Mouse (Mus musculus) urinary bladder, postnatal 36 days (tissue): ENCODE measurements around the gene Sectm1a.
"Not testable (repeated sequence)": the region's sequence is repeated elsewhere in the genome, so short reads cannot be mapped to it uniquely, and the experiment has no call there.

Source experiments
- DNase-seq, 2 experiments: peaks; one replicate each; pipeline ENCODE4 v3.0.0; 2022; ENCODE audit warnings: low spot score in 2 of 2, mixed read lengths in 1 of 2

The Sectm1a gene

GRCm38 (mm10) chr11:121047826-121048399 is 33.1 kb downstream of the Sectm1a start:
- DNase-seq = no peak

DNA sequence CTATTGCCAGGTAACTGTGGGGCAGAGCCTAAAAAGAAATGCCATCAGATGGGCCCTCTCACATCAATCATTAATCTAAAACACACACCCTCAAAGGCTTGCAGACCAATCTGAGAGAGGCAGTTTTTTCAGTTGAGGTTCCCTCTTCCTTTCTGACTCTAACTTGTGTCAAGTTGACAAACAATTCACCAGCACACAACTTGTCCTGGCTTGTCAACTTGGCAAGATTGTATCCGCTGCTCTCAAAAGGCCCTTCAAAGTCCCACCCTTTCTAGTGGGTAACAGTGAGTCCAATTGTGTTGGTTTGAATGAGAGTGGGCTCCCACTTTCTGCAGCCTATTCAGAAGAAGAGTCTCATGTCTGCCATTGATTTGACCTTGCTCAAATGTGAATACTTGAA is 35.7 kb downstream of the Sectm1a start:
- no peak for DNase-seq

DNA sequence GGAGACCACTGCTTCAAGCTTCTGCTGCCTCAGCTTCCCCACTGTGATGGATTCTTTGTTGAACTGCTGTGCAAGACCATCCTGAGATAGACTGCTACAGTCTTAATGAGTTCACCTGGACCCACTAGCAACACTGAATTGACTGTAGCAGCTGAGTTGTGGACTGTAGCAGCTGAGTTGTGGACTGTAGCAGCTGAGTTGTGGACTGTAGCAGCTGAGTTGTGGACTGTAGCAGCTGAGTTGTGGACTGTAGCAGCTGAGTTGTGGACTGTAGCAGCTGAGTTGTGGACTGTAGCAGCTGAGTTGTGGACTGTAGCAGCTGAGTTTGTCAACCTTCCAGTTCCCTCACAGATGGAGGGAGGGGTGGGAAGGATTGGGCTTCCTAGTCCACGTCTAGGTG is 38.0 kb downstream of the Sectm1a start:
- not testable (repeated sequence) for DNase-seq

DNA sequence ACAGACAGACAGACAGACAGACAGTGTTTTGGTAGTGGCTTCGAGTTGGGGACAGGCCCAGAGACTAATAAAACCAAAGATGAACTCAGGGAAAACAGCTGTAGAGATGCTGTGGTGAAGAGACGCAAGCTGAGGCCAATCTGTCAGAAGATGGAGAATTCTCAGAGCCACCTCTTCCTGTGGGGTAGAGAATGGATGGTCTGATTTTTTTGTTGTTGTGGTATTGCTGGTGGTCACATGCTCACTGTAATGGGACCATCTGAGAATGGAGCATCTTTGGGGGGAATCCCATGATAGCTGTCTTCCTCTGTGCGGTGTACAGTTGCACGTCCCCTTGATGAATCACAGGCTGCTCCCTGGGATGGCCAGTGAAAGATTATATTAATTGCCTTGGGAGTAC is 38.5 kb downstream of the Sectm1a start:
- DNase-seq = no peak

- DNase-seq = no peak
These were observed 39.4 kb downstream of the Sectm1a start for GRCm38 (mm10) chr11:121041636-121042035.

DNA sequence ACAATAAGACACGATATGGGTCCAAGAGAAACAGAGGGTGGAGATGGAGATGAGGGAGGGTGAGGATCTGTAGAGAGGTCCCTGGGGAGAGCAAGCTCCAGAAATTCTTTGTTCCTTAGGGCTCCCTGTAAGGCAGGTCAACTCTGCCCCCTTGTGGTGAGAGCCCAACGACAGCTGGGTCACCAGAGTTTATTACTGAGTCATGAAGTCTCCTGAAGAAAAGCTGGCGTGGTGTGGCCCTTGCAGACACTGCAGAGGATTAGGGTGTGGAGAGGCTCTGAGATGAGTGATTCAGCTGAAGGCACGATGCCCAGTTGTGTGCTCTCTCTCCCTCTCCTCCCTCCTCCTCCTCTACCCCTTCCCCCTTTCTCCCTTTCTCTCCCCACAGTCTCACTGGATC is 39.8 kb downstream of the Sectm1a start:
- DNase-seq = peak; percentile 83 to 85

- DNase-seq = no peak
These were observed 41.7 kb downstream of the Sectm1a start, which contains the start of gene Cd7 for GRCm38 (mm10) chr11:121039302-121039701. Gene Cd7, minus strand, starts transcription at chr11:121039418.

GRCm38 (mm10) chr11:121038366-121039240 is 42.4 kb downstream of the Sectm1a start:
- DNase-seq = no peak

DNA sequence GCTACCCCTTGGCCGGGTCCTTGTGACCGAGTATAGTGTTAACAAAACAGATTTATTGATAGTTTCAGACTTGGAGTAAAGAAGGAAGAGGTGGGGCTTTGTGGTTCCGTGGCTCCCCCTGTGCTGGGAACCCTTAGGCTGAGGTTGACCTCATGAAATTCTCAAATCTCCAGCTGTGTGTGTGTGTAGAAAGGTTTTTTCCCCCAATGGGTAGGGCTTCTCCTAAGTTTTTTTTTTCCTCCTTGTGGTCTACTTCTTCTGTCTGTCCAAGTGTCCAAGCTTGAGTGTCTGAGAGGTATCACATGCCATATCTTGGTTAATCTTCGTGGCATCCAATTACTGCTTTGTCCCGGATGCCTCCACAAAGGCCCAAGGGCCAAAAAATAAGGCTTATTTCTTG is 47.9 kb downstream of the Sectm1a start:
- no peak for DNase-seq

- DNase-seq = no peak
These were observed 53.8 kb downstream of the Sectm1a start for GRCm38 (mm10) chr11:121027259-121027658.

GRCm38 (mm10) chr11:121024163-121024562 is 56.9 kb downstream of the Sectm1a start:
- no peak for DNase-seq

- no peak for DNase-seq
These were observed 61.5 kb downstream of the Sectm1a start for GRCm38 (mm10) chr11:121019501-121019900.

GRCm38 (mm10) chr11:121017703-121018102 is 63.3 kb downstream of the Sectm1a start:
- peak; percentile 41 to 66 for DNase-seq
